12 mouse cellular contexts compared by ENCODE assay signal in the genomic region with DNA sequence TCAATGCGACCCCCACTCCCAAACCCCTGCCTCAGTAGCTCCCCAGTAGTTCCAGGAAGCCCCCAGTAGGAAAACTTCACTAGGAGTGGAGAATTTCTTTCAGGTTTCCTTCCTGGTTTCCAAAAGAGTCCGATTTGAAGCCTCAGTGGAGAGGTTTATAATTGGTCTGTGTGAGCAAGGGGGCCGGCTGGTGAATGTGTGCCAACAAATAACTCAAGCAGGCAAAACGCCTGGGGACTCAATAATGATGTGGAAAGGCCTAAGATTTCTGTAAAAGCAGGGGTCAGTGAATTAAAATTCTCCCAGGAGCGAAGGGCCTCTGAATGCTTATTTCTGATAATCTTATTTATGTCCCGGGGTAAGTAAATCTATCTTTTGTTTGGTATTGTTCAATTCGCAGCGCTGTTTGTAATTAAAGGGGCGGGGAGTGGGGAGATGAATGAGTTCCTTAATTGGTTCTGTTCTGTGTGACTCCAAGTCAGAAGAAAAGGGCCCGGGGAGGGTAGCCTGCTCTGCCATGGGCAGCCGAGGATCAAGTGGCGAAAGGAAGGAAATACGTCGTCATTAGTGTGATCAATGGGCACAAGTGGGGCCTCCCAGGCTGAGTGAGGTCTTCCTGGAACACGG. TPM values are rescaled to one million over a fixed set of nuclear protein-coding genes. Genes with fewer than 3 reads are reported as not detected.
DNase-seq lines count a peak whose midpoint lies in the region; ATAC-seq and TF ChIP-seq lines count a peak whose summit lies in the region.
"Had no signal": no experiment of that assay in that cellular context is flagged by ENCODE, and none has a peak within 500 bp of the region (broad histone marks: within the 10 kb centered on the region; RNA-seq: fewer than 3 reads in every experiment).

No protein-coding gene starts in this region.

- intact Hi-C loops in gastrocnemius, adult 2 months (cut with DNase I), result no loop called here

- DNase-seq in gastrocnemius, adult 2 months, result no peak
- no peak for DNase-seq in gastrocnemius, postnatal 10 days
- DNase-seq in midbrain, postnatal 0 days (ENCODE audit: low spot score), result peak; percentile 66
- no peak for DNase-seq in frontal cortex, postnatal 10 days (ENCODE audit: low spot score in 2 of 2)
- DNase-seq in thymus, adult 18-20 months, result no peak
- DNase-seq: cerebellum, adult 11 months; lung, adult 18-20 months had no signal

- TF ChIP-seq CTCF in gastrocnemius, adult 2 months (IDR thresholded peaks at IDR 0.05), result no peak
- no peak for TF ChIP-seq CTCF in midbrain, postnatal 0 days (IDR thresholded peaks at IDR 0.05)

- H3K27me3 ChIP-seq in embryonic facial prominence, embryonic 13.5 days, result peaks cover 7% of the 10 kb centered on the region
- no peaks in the 10 kb centered on the region; the same call in 1 of the 2 replicates for H3K27me3 ChIP-seq in hindbrain, embryonic 16.5 days (replicated peaks; ENCODE audit: control insufficient read depth, insufficient read depth, low read length)
- no peaks in the 10 kb centered on the region for H3K27me3 ChIP-seq in midbrain, postnatal 0 days (ENCODE audit: insufficient read depth, low read length)
- H3K27me3 ChIP-seq: intestine, embryonic 15.5 days had no signal

- ATAC-seq in embryonic facial prominence, embryonic 13.5 days (ENCODE audit: insufficient number of reproducible peaks, insufficient read depth, low FRiP score, low TSS enrichment, low read depth), result no peak
- ATAC-seq in hindbrain, embryonic 16.5 days, result peak; percentile 64; the same call in 1 of the 2 replicates
- no peak for ATAC-seq in midbrain, postnatal 0 days (ENCODE audit: low FRiP score)
- no peak for ATAC-seq in erythroid progenitor cell, adult 5-6 weeks (replicated peaks; ENCODE audit: low FRiP score, poor library complexity, severe bottlenecking)
- ATAC-seq: intestine, embryonic 15.5 days had no signal

- H3K36me3 ChIP-seq in embryonic facial prominence, embryonic 13.5 days, result no peaks in the 10 kb centered on the region
- no peaks in the 10 kb centered on the region for H3K36me3 ChIP-seq in hindbrain, embryonic 16.5 days (ENCODE audit: control insufficient read depth, insufficient read depth, low read length)
- H3K36me3 ChIP-seq in midbrain, postnatal 0 days (ENCODE audit: insufficient read depth, low read length), result no peaks in the 10 kb centered on the region
- H3K36me3 ChIP-seq: intestine, embryonic 15.5 days had no signal

- H3K4me1 ChIP-seq in embryonic facial prominence, embryonic 13.5 days, result peaks cover 17% of the 10 kb centered on the region
- H3K4me1 ChIP-seq in hindbrain, embryonic 16.5 days (ENCODE audit: control insufficient read depth, insufficient read depth, low read depth, low read length), result peaks cover 16% of the 10 kb centered on the region
- H3K4me1 ChIP-seq in midbrain, postnatal 0 days (ENCODE audit: insufficient read depth, low read length), result peaks cover 6% of the 10 kb centered on the region; the same call in 1 of the 2 replicates

- peak overlapping the region; percentile 53 for H3K4me2 ChIP-seq in embryonic facial prominence, embryonic 13.5 days
- peak overlapping the region; percentile 50 for H3K4me2 ChIP-seq in hindbrain, embryonic 16.5 days (ENCODE audit: low read length)
- peak overlapping the region; percentile 32; the same call in 1 of the 2 replicates for H3K4me2 ChIP-seq in midbrain, postnatal 0 days (ENCODE audit: low read depth, low read length, poor library complexity, severe bottlenecking)
- H3K4me2 ChIP-seq: intestine, embryonic 15.5 days had no signal

- 15% methylated on average over 15 of the region's 15 CpGs for WGBS in embryonic facial prominence, embryonic 13.5 days
- WGBS in hindbrain, embryonic 16.5 days, result 17% methylated on average over 15 of the region's 15 CpGs
- 18% methylated on average over 15 of the region's 15 CpGs for WGBS in midbrain, postnatal 0 days

- peak overlapping the region; percentile 28 for H3K4me3 ChIP-seq in gastrocnemius, adult 2 months
- peak overlapping the region; percentile 30 for H3K4me3 ChIP-seq in embryonic facial prominence, embryonic 13.5 days
- H3K4me3 ChIP-seq in hindbrain, embryonic 16.5 days (ENCODE audit: low read length), result peak overlapping the region; percentile 15; the same call in 1 of the 2 replicates
- no peak overlapping the region for H3K4me3 ChIP-seq in midbrain, postnatal 0 days (ENCODE audit: low read depth, low read length)
- H3K4me3 ChIP-seq: intestine, embryonic 15.5 days; myocyte had no signal

- H3K9ac ChIP-seq in embryonic facial prominence, embryonic 13.5 days, result peak overlapping the region; percentile 54; the same call in 1 of the 2 replicates
- peak overlapping the region; percentile 32; the same call in 1 of the 2 replicates for H3K9ac ChIP-seq in hindbrain, embryonic 16.5 days (ENCODE audit: low read depth, low read length)
- no peak overlapping the region for H3K9ac ChIP-seq in midbrain, postnatal 0 days (replicated peaks; ENCODE audit: low read length, poor library complexity, severe bottlenecking)
- H3K9ac ChIP-seq: intestine, embryonic 15.5 days had no signal

- no peaks in the 10 kb centered on the region for H3K9me3 ChIP-seq in embryonic facial prominence, embryonic 13.5 days
- no peaks in the 10 kb centered on the region for H3K9me3 ChIP-seq in hindbrain, embryonic 16.5 days (ENCODE audit: control insufficient read depth, low read length)
- no peaks in the 10 kb centered on the region for H3K9me3 ChIP-seq in midbrain, postnatal 0 days (ENCODE audit: low read length)
- H3K9me3 ChIP-seq: intestine, embryonic 15.5 days had no signal

- no peak overlapping the region for H3K27ac ChIP-seq in gastrocnemius, adult 2 months
- H3K27ac ChIP-seq in embryonic facial prominence, embryonic 13.5 days, result peak overlapping the region; percentile 34; the same call in 1 of the 2 replicates
- peak overlapping the region; percentile 62 for H3K27ac ChIP-seq in hindbrain, embryonic 16.5 days (ENCODE audit: low read depth, low read length)
- H3K27ac ChIP-seq in midbrain, postnatal 0 days (ENCODE audit: low read depth, low read length), result peak overlapping the region; percentile 32; the same call in 1 of the 2 replicates
- H3K27ac ChIP-seq: intestine, embryonic 15.5 days had no signal

RNA-seq across cellular contexts. Expression of gene Ccdc60, which starts 23.4 kb away (rescaled TPM):
- not detected for total RNA-seq in gastrocnemius, adult 2 months (2021)
- not detected for total RNA-seq in gastrocnemius, postnatal 10 days (2021)
- polyA plus RNA-seq in embryonic facial prominence, embryonic 13.5 days (2015; fragmentation: Nextera tagmentation; extraction: Ambion mirVana), result 0.94 and 1.3 TPM in 2 replicates
- polyA plus RNA-seq in hindbrain, embryonic 16.5 days (2015; fragmentation: Nextera tagmentation; extraction: Ambion mirVana), result 2.2 and 2.6 TPM in 2 replicates
- total RNA-seq in midbrain, postnatal 0 days (2014; rRNA removed), result 1.8 and 2.2 TPM in 2 replicates
- polyA plus RNA-seq in midbrain, postnatal 0 days (2015; fragmentation: Nextera tagmentation; extraction: Ambion mirVana), result 2.5 and 2.6 TPM in 2 replicates
- not detected in 2 replicates for total RNA-seq in erythroid progenitor cell, adult 5-6 weeks (2015; ENCODE audit: low replicate concordance)
- not detected in 2 replicates for total RNA-seq in erythroid progenitor cell, adult 5-6 weeks (2017; ENCODE audit: low replicate concordance)
